Mouse (Mus musculus) spleen, adult 2 months (tissue): ENCODE measurements around the gene Epor. TPM values are rescaled to one million over a fixed set of nuclear protein-coding genes. Genes with fewer than 3 reads are reported as not detected.

Source experiments
- DNase-seq, 2 experiments: peaks; one replicate each; pipeline versions ENCODE4 v3.0.0 to v3.0.0-alpha.2; 2012 to 2021; ENCODE audit warnings: low spot score in 2 of 2, low read depth in 1 of 2
- H3K27ac ChIP-seq: fragments of 200-500 bp; 2 replicates; pipeline ENCODE4 v1.5.1; 2012; ENCODE audit warnings: low read length, inconsistent platforms; ENCODE audit not compliant: insufficient read depth
- H3K27me3 ChIP-seq: fragments of 200-500 bp; 2 replicates; pipeline ENCODE4 v1.6.1; 2012; ENCODE audit warnings: mild to moderate bottlenecking, moderate library complexity, low read length, inconsistent platforms; ENCODE audit not compliant: control insufficient read depth, insufficient read depth
- H3K36me3 ChIP-seq: fragments of 200-500 bp; 2 replicates; pipeline ENCODE4 v1.6.1; 2012; ENCODE audit warnings: mild to moderate bottlenecking, low read length, inconsistent platforms; ENCODE audit not compliant: control insufficient read depth, insufficient read depth
- H3K4me1 ChIP-seq: fragments of 200-500 bp; 2 replicates; pipeline ENCODE4 v1.6.1; 2011; ENCODE audit warnings: inconsistent platforms; ENCODE audit not compliant: control insufficient read depth, insufficient read depth, insufficient read length
- H3K4me3 ChIP-seq: fragments of 200-500 bp; 2 replicates; pipeline ENCODE4 v1.5.1; 2011; ENCODE audit warnings: mild to moderate bottlenecking, inconsistent platforms; ENCODE audit not compliant: insufficient read depth, insufficient read length; ENCODE audit errors: extremely low read depth
- CTCF ChIP-seq: fragments of 200-500 bp; IDR thresholded peaks from 2 replicates; pipeline ENCODE4 v1.5.1; 2011; ENCODE audit warnings: mild to moderate bottlenecking, inconsistent platforms; ENCODE audit not compliant: insufficient read depth, insufficient read length, insufficient replicate concordance; ENCODE audit errors: extremely low read depth
- POLR2A ChIP-seq: fragments of 200-500 bp; IDR thresholded peaks from 2 replicates; pipeline ENCODE4 v1.6.1; 2011; ENCODE audit warnings: low read depth, low read length, inconsistent platforms
- WGBS: fragments of 180-500 bp; shearing (Covaris S2); methylation state at CpG from one replicate; pipeline ENCODE4 v1.1.7; 2018; 5-methylcytosine and 5-hydroxymethylcytosine counted together
- polyA plus RNA-seq: library from polyadenylated mRNA; depleted of rRNA; stranded (reverse); fragments of >200 nt; gene quantifications from 2 replicates; pipeline ENCODE4 v1.2.3, GENCODE M21; 2012

The Epor gene
- polyA plus RNA-seq, 1 experiment = 49.5 TPM

GRCm38 (mm10) chr9:21959244-21959643, 4.1 kb downstream of the Epor start:
- peaks cover 15% of the 10 kb centered on the region for H3K4me1 ChIP-seq
- H3K27me3 ChIP-seq = peaks cover 14% of the 10 kb centered on the region
- DNase-seq = no peak
- 98% methylated on average over 7 of the region's 7 CpGs for WGBS
- H3K36me3 ChIP-seq = peaks cover 2% of the 10 kb centered on the region; the same call in 1 of the 2 replicates
- TF ChIP-seq CTCF (no peak), POLR2A (no peak)
- H3K27ac ChIP-seq = no peak overlapping the region
- H3K4me3 ChIP-seq = no peak overlapping the region

- H3K27me3 ChIP-seq = peaks cover 14% of the 10 kb centered on the region
- H3K4me1 ChIP-seq = peaks cover 15% of the 10 kb centered on the region
- H3K36me3 ChIP-seq = peaks cover 2% of the 10 kb centered on the region; the same call in 1 of the 2 replicates
- 91% methylated on average over 5 of the region's 5 CpGs for WGBS
- H3K4me3 ChIP-seq = no peak overlapping the region
- TF ChIP-seq CTCF (no peak), POLR2A (no peak)
- no peak for DNase-seq
- no peak overlapping the region for H3K27ac ChIP-seq
Measured at GRCm38 (mm10) chr9:21958372-21958771, 4.9 kb downstream of the Epor start.

- peak within 1 kb of the TSS; percentile 96 for H3K27ac ChIP-seq
- DNase-seq = peak; percentile 98 to 99
- H3K36me3 ChIP-seq = peaks cover 2% of the 10 kb centered on the region; the same call in 1 of the 2 replicates
- H3K4me3 ChIP-seq = peak within 1 kb of the TSS; percentile 97
- TF ChIP-seq CTCF (no peak), POLR2A (peak; percentile 44; the same call in 1 of the 2 replicates)
- peaks cover 3% of the 10 kb centered on the region; the same call in 1 of the 2 replicates for H3K4me1 ChIP-seq
- WGBS = under 1% methylated on average over 54 of the region's 54 CpGs
- no peaks in the 10 kb centered on the region; the same call in 1 of the 2 replicates for H3K27me3 ChIP-seq
Measured at GRCm38 (mm10) chr9:21955570-21956281, 7.6 kb downstream of the Epor start, which contains the start of gene Swsap1. Gene Swsap1, plus strand, starts transcription at chr9:21955755.

GRCm38 (mm10) chr9:21955225-21955569, 8.1 kb downstream of the Epor start:
- Histone ChIP-seq H3K27me3 (no peaks in the 10 kb centered on the region), H3K4me1 (peaks cover 3% of the 10 kb centered on the region; the same call in 1 of the 2 replicates)
- 2% methylated on average over 18 of the region's 18 CpGs for WGBS

GRCm38 (mm10) chr9:21954635-21955034, 8.7 kb downstream of the Epor start:
- H3K36me3 ChIP-seq = peaks cover 2% of the 10 kb centered on the region; the same call in 1 of the 2 replicates
- H3K4me1 ChIP-seq = peaks cover 3% of the 10 kb centered on the region; the same call in 1 of the 2 replicates
- DNase-seq = no peak
- H3K27me3 ChIP-seq = no peaks in the 10 kb centered on the region
- no peak overlapping the region for H3K27ac ChIP-seq
- no peak overlapping the region for H3K4me3 ChIP-seq
- no peak for TF ChIP-seq POLR2A
- no peak for TF ChIP-seq CTCF
- WGBS = 78% methylated on average over 3 of the region's 3 CpGs

More at GRCm38 (mm10) chr9:21955225-21955569, 8.1 kb downstream of the Epor start:
- Histone ChIP-seq H3K4me3 (peak overlapping the region; percentile 97), H3K36me3 (peaks cover 2% of the 10 kb centered on the region; the same call in 1 of the 2 replicates), H3K27ac (peak overlapping the region; percentile 96)
- TF ChIP-seq CTCF (peak; percentile 18; the same call in 1 of the 2 replicates), POLR2A (no peak; the same call in 1 of the 2 replicates)
- no peak for DNase-seq

GRCm38 (mm10) chr9:21953600-21953999, 9.7 kb downstream of the Epor start:
- WGBS = 11% methylated on average over 3 of the region's 3 CpGs
- TF ChIP-seq CTCF (no peak), POLR2A (no peak)
- no peak overlapping the region for H3K27ac ChIP-seq
- H3K36me3 ChIP-seq = peaks cover 2% of the 10 kb centered on the region; the same call in 1 of the 2 replicates
- no peak overlapping the region for H3K4me3 ChIP-seq
- H3K27me3 ChIP-seq = no peaks in the 10 kb centered on the region
- H3K4me1 ChIP-seq = peaks cover 3% of the 10 kb centered on the region; the same call in 1 of the 2 replicates
- no peak for DNase-seq

GRCm38 (mm10) chr9:21951977-21952376, 11.3 kb downstream of the Epor start:
- Histone ChIP-seq H3K36me3 (no peaks in the 10 kb centered on the region), H3K4me3 (no peak overlapping the region), H3K27ac (no peak overlapping the region), H3K27me3 (peaks cover 2% of the 10 kb centered on the region), H3K4me1 (peaks cover 8% of the 10 kb centered on the region)
- WGBS = 77% methylated on average over 3 of the region's 3 CpGs
- no peak for TF ChIP-seq POLR2A
- 0 out of 2 replicates have a peak, but pooled peaks have one; percentile 3 for TF ChIP-seq CTCF
- no peak for DNase-seq
